Mouse (Mus musculus) kidney, embryonic 14.5 days (tissue): Measurements from ENCODE around the gene Man1a2. TPM values are rescaled to one million over a fixed set of nuclear protein-coding genes. Genes with fewer than 3 reads are reported as not detected.

Experiments used
- ATAC-seq: fragments of 200-750 bp; cut with Nextera tagmentation; 2 replicates; pipeline ENCODE4 v1.8.0; 2017; ENCODE audit warnings: moderate number of reproducible peaks, mild to moderate bottlenecking, moderate TSS enrichment, moderate library complexity; ENCODE audit not compliant: low FRiP score, low TSS enrichment
- H3K27ac ChIP-seq: fragments of 300-500 bp; sonication (generic); 2 replicates; pipeline ENCODE4 v1.5.1; 2014; ENCODE audit warnings: low read depth, mild to moderate bottlenecking, low read length, moderate library complexity, mixed read lengths
- H3K27me3 ChIP-seq: fragments of 300-500 bp; sonication (generic); 2 replicates; pipeline ENCODE4 v1.6.1; 2014; ENCODE audit warnings: mild to moderate bottlenecking, low read length; ENCODE audit not compliant: control insufficient read depth, insufficient read depth
- H3K36me3 ChIP-seq: fragments of 300-500 bp; sonication (generic); 2 replicates; pipeline ENCODE4 v1.6.1; 2014; ENCODE audit warnings: low read length, mixed read lengths; ENCODE audit not compliant: control insufficient read depth, insufficient read depth
- H3K4me1 ChIP-seq: fragments of 300-500 bp; sonication (generic); 2 replicates; pipeline ENCODE4 v1.6.1; 2014; ENCODE audit warnings: low read length, mixed read lengths; ENCODE audit not compliant: control insufficient read depth, insufficient read depth
- H3K4me2 ChIP-seq: fragments of 300-500 bp; sonication (generic); replicated peaks from 2 replicates; pipeline ENCODE4 v1.6.1; 2014; ENCODE audit warnings: low read depth, mild to moderate bottlenecking, low read length
- H3K4me3 ChIP-seq: fragments of 300-500 bp; sonication (generic); 2 replicates; pipeline ENCODE4 v1.5.1; 2014; ENCODE audit warnings: mild to moderate bottlenecking, low read length
- H3K9ac ChIP-seq: fragments of 300-500 bp; sonication (generic); 2 replicates; pipeline ENCODE4 v1.6.1; 2014; ENCODE audit warnings: low read depth, mild to moderate bottlenecking, low read length, moderate library complexity
- H3K9me3 ChIP-seq: fragments of 300-500 bp; sonication (generic); 2 replicates; pipeline ENCODE4 v1.6.1; 2016; ENCODE audit warnings: low read length; ENCODE audit not compliant: control insufficient read depth
- WGBS: fragments of 180-500 bp; shearing (Covaris S2); extraction: QIAGEN DNeasy Blood & Tissue Kit; methylation state at CpG from one replicate; pipeline ENCODE4 v1.1.7; 2014; 5-methylcytosine and 5-hydroxymethylcytosine counted together
- polyA plus RNA-seq: library from polyadenylated mRNA; unstranded; fragments of >200 nt; fragmentation: Nextera tagmentation; extraction: Ambion mirVana; gene quantifications from 2 replicates; pipeline ENCODE4 v1.2.1, GENCODE M21; 2014

Man1a2 gene
- polyA plus RNA-seq, 1 experiment from 2014 or later, result 102 TPM

DNA sequence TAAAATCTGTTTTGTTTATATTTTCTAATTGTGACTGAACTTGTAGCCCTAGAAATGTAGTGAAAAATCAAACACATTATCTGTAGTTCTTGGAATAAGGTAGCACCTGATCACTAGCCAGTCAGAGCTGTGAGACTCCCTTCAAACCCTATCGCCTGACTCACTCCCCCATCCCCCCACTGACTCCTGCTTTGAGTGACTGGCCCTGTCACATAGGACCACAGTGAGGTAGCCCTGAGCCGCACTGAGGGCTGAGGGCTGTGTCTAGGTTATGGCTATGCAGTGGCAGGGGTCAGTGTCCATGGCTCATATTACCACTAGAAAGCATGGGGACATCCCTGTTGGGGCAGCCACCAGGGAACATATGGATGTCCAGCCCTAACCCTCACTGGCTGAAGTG lies 80.8 kb downstream of the Man1a2 start:
- Histone ChIP-seq H3K9ac (no peak overlapping the region), H3K36me3 (peaks cover 5% of the 10 kb centered on the region; the same call in 1 of the 2 replicates), H3K4me3 (no peak overlapping the region), H3K9me3 (no peaks in the 10 kb centered on the region), H3K4me2 (no peak overlapping the region), H3K27ac (no peak overlapping the region), H3K27me3 (no peaks in the 10 kb centered on the region), H3K4me1 (no peaks in the 10 kb centered on the region)
- no peak for ATAC-seq
- WGBS, result 55% methylated on average over 2 of the region's 2 CpGs

DNA sequence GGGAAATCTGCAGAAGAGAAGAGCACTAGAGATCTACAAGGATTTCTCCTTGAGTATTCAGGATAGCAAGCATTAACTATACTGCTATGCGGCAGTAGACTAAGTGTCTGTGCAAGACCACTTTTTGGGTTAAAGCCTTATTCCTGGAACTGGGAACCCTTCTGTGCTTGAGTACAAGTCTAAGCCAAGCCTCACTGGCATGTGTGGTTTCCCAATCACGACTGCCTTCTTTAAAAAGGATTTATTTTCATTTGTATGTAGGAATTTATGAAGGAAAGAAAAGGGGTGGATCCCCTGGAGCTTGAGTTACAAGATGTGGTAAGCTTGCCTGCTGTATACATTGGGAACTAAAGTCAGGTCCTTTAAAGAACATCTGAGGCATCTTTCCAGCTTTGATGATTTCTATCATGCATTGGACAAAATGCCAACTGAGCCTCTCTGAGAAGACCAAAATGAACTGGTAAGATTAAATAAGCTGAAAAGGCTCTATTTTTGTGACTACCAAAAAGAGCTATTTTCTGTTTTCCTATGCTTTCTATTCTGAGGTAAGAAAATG lies 86.0 kb downstream of the Man1a2 start:
- H3K9ac ChIP-seq, result no peak overlapping the region
- no peaks in the 10 kb centered on the region for H3K27me3 ChIP-seq
- H3K4me2 ChIP-seq, result no peak overlapping the region
- no peaks in the 10 kb centered on the region for H3K36me3 ChIP-seq
- H3K27ac ChIP-seq, result no peak overlapping the region
- no peaks in the 10 kb centered on the region for H3K9me3 ChIP-seq
- no peaks in the 10 kb centered on the region for H3K4me1 ChIP-seq
- H3K4me3 ChIP-seq, result no peak overlapping the region
- ATAC-seq, result no peak
- WGBS, result 81% methylated on average over 2 of the region's 2 CpGs

DNA sequence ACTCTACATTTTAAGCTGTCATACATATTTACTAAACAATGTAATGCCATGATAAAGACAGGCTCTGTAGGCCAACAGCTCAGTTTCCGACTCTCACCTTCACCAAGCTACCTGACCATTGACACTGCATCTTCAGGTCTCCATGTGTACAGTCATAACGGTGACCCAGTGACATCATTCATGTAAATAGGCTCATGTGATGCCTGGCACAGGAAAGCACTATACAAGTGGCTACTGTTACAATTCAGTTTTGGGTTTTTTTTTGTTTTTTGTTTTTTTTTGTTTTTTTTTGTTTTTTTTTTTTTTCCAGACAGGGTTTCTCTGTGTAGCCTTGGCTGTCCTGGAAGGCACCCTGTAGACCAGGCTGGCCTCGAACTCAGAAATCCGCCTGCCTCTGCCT lies 94.2 kb downstream of the Man1a2 start:
- H3K36me3 ChIP-seq, result 0 out of 2 replicates have a peak, but pooled peaks cover 3% of the 10 kb centered on the region
- no peak overlapping the region for H3K4me3 ChIP-seq
- H3K27me3 ChIP-seq, result no peaks in the 10 kb centered on the region
- H3K9me3 ChIP-seq, result no peaks in the 10 kb centered on the region
- WGBS, result 97% methylated on average over 4 of the region's 4 CpGs
- no peak for ATAC-seq
- H3K9ac ChIP-seq, result no peak overlapping the region
- H3K27ac ChIP-seq, result no peak overlapping the region
- no peak overlapping the region for H3K4me2 ChIP-seq
- no peaks in the 10 kb centered on the region for H3K4me1 ChIP-seq

DNA sequence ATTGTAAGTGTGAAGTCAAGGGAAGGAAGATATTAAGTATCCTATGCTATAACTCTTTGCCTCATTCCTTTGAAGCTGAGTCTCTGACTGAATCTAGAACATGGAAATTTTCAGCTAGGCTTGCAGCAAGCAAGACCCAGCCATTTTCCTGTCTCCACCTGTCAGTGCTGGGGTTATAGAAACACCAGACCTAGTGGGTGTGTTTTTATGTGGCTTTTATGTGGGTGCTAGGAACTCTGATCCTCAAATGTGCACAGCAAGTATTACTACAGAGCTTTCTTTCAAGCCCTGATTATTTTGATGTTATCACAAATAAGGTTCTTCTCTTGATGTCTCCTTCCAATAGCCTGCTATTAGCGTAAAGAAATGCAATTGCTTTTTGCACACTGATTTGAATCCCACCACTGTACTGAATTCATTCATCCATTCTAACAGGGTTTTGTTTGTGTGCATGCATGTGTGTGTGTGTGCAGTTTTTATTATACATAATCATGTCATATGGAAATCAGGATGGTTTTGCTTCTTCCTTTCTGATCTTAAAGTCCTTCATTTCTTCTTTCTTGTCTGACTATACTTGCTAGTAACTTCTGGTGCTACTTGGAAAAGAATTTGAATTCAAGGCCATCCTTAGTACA lies 102.5 kb downstream of the Man1a2 start:
- no peaks in the 10 kb centered on the region for H3K9me3 ChIP-seq
- no peak overlapping the region for H3K4me2 ChIP-seq
- WGBS, result 89% methylated on average over 1 of the region's 1 CpGs
- H3K4me1 ChIP-seq, result no peaks in the 10 kb centered on the region
- H3K9ac ChIP-seq, result no peak overlapping the region
- peaks cover 5% of the 10 kb centered on the region; the same call in 1 of the 2 replicates for H3K36me3 ChIP-seq
- ATAC-seq, result no peak
- no peak overlapping the region for H3K4me3 ChIP-seq
- H3K27ac ChIP-seq, result no peak overlapping the region
- H3K27me3 ChIP-seq, result no peaks in the 10 kb centered on the region

DNA sequence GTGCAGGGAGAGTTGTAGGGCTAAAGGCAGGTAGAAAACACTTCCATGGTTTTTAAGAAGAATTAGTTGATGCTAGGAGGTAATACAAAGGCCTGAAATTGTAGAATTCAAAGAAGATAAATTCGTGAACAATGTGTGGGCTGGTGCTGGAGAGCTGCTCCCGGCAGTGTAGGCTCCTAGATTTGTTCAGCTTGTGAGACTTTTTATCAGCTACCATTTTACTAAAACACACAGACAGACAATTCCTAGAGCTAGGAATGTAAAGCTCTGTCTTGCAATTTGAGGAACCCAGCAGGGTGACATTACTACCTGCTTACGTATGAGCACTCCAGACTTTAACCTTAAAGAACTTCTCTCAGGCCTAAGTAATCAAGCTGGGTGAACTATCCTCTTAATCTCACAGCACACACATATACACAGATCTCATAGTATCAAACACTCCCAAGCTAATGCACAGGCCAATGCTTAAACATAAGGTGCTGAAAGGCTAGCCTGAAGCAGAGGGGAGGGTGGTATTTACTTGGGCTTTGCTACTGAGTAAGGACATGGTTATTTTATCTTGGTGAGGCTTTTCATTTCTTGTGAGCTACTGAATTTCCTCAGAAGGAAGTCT lies 112.6 kb downstream of the Man1a2 start:
- H3K9ac ChIP-seq, result no peak overlapping the region
- WGBS, result 82% methylated on average over 3 of the region's 3 CpGs
- ATAC-seq, result no peak
- no peak overlapping the region for H3K4me3 ChIP-seq
- no peaks in the 10 kb centered on the region for H3K4me1 ChIP-seq
- H3K27ac ChIP-seq, result no peak overlapping the region
- H3K9me3 ChIP-seq, result no peaks in the 10 kb centered on the region
- peaks cover 11% of the 10 kb centered on the region; the same call in 1 of the 2 replicates for H3K36me3 ChIP-seq
- no peaks in the 10 kb centered on the region for H3K27me3 ChIP-seq
- H3K4me2 ChIP-seq, result no peak overlapping the region

DNA sequence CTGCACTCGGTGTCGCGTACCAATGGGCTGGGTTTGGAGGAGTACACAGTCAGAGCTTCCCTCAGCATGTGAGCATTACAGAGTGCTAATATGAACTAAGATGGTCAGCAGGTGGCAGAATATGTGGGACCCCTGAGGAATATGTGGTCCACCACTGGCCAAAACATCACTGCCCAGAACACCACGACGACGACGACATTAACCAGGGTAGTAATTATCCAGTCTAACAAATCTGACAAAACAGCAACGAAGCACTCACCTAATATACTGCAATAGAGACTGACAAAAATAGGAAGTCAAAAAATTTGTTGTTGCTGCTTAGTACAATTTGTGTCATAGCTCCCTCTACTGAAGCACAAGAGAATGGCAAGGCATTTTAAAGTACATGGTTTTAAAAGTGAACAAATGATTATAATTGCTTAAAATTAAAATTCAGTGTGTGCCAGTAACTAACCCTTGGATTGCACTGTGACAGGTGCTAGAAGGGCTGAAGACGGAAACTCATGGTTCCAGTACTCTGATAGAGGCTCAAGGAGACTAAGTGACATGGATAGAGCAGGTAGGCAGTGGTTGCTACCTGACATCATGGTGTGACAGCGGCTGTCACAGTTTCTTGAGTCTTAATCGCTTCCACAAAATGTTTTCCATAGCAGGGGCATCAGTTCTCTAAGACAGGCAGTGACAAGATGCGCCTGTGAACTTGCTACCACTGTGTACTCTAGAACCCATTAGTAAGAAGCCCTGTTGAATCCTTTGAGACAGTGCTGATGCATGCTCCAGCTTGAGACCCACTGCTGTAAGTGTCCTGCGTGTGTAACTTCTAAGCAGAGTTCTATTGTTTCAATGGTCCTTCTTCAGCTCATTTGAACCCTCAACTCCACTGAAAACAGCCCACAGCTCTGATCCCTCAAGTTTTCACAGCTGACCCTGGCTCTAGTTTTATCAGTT lies 116.6 kb downstream of the Man1a2 start:
- no peaks in the 10 kb centered on the region for H3K9me3 ChIP-seq
- WGBS, result 87% methylated on average over 13 of the region's 13 CpGs
- no peak overlapping the region for H3K27ac ChIP-seq
- no peaks in the 10 kb centered on the region for H3K27me3 ChIP-seq
- H3K36me3 ChIP-seq, result no peaks in the 10 kb centered on the region; the same call in 1 of the 2 replicates
- no peak overlapping the region for H3K4me3 ChIP-seq
- H3K4me1 ChIP-seq, result no peaks in the 10 kb centered on the region
- no peak overlapping the region for H3K9ac ChIP-seq
- H3K4me2 ChIP-seq, result no peak overlapping the region
- no peak for ATAC-seq

DNA sequence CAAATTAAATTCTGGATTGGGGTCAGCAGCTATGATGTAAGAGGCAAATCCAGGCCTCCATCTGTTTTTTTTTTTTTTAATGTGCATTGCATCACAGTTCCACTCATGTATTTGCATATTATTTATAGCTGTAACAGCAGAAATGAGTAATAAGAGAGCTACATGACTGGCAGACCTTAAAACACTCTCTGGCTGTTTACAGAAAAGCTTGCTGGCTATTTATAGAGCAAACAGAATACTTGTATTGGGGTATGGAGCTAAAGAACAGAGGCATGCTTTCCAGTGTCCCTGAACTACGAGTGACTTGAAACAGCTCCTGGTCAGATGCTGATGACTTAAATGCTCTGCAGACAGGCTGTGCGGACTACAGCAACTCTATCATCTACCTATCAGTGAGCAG lies 121.7 kb downstream of the Man1a2 start:
- H3K4me2 ChIP-seq, result no peak overlapping the region
- WGBS, result 86% methylated on average over 2 of the region's 2 CpGs
- H3K4me1 ChIP-seq, result no peaks in the 10 kb centered on the region
- H3K4me3 ChIP-seq, result no peak overlapping the region
- no peak overlapping the region for H3K27ac ChIP-seq
- H3K36me3 ChIP-seq, result no peaks in the 10 kb centered on the region; the same call in 1 of the 2 replicates
- ATAC-seq, result no peak
- H3K27me3 ChIP-seq, result no peaks in the 10 kb centered on the region
- no peak overlapping the region for H3K9ac ChIP-seq
- no peaks in the 10 kb centered on the region for H3K9me3 ChIP-seq

DNA sequence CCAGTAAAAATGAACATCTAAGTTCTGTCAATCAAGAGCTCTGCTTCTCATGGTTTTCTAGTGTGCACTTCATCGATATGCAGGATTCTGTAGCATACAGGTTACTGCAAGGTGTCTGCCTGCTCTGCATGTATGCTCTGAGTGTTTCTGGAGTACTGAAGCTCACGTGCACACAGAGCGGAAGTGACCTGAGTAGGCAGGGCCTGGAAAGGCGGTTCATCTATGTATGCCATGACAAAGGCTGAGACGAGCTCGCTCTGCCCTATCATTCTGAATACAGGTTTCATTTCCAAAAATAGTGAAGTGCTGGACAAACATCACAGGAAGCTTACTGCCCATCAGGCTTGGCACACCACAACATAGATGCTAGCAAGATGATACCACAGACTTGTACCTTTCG lies 122.8 kb downstream of the Man1a2 start:
- Histone ChIP-seq H3K4me2 (no peak overlapping the region), H3K4me3 (no peak overlapping the region), H3K4me1 (no peaks in the 10 kb centered on the region), H3K9me3 (no peaks in the 10 kb centered on the region), H3K9ac (no peak overlapping the region), H3K27ac (no peak overlapping the region), H3K36me3 (no peaks in the 10 kb centered on the region; the same call in 1 of the 2 replicates), H3K27me3 (no peaks in the 10 kb centered on the region)
- ATAC-seq, result no peak
- 93% methylated on average over 7 of the region's 7 CpGs for WGBS
